Mouse (Mus musculus) bone marrow, adult 2 months (tissue): Measurements from ENCODE around the gene Rrp8.

Experiments used
- CTCF ChIP-seq: fragments of 200-500 bp; IDR thresholded peaks from 2 replicates; pipeline ENCODE4 v1.5.1; 2011; ENCODE audit warnings: low read length, control low read depth; ENCODE audit not compliant: control insufficient read depth, insufficient read depth
- POLR2A ChIP-seq: fragments of 200-500 bp; IDR thresholded peaks from 2 replicates; pipeline ENCODE4 v1.6.1; 2011; ENCODE audit warnings: low read depth, mild to moderate bottlenecking, control low read depth, low read length, borderline replicate concordance; ENCODE audit not compliant: control insufficient read depth

GRCm38 (mm10) chr7:105777797-105778552 is 40.8 kb upstream of the Rrp8 start:
- no peak for TF ChIP-seq CTCF
- no peak for TF ChIP-seq POLR2A
